Mouse (Mus musculus) embryonic facial prominence, embryonic 11.5 days (tissue): ENCODE data around the gene Pglyrp1. TPM values are rescaled to one million over a fixed set of nuclear protein-coding genes. Genes with fewer than 3 reads are reported as not detected.
A peak's percentile ranks its signal among the peaks of the same experiment; 100 is the strongest.

Experiments used
- ATAC-seq: fragments of 200-750 bp; cut with Nextera tagmentation; replicated peaks from 2 replicates; pipeline ENCODE4 v1.8.0; 2017; ENCODE audit warnings: low read depth; ENCODE audit not compliant: insufficient number of reproducible peaks, low FRiP score, low TSS enrichment
- DNase-seq: peaks from one replicate; pipeline ENCODE4 v3.0.0-alpha.2; 2015; ENCODE audit warnings: low spot score
- H3K27ac ChIP-seq: fragments of 300-500 bp; sonication (generic); replicated peaks from 2 replicates; pipeline ENCODE4 v1.5.1; 2014; ENCODE audit warnings: mild to moderate bottlenecking, low read depth, low read length, control low read depth
- H3K27me3 ChIP-seq: fragments of 300-500 bp; sonication (generic); 2 replicates; pipeline ENCODE4 v1.6.1; 2014; ENCODE audit warnings: mild to moderate bottlenecking, low read length, moderate library complexity, mixed read lengths; ENCODE audit not compliant: control insufficient read depth, insufficient read depth
- H3K36me3 ChIP-seq: fragments of 300-500 bp; sonication (generic); replicated peaks from 2 replicates; pipeline ENCODE4 v1.6.1; 2014; ENCODE audit warnings: low read depth, mild to moderate bottlenecking, low read length, moderate library complexity, mixed read lengths; ENCODE audit not compliant: control insufficient read depth, insufficient read depth
- H3K4me1 ChIP-seq: fragments of 300-500 bp; sonication (generic); 2 replicates; pipeline ENCODE4 v1.6.1; 2014; ENCODE audit warnings: low read length, mixed read lengths; ENCODE audit not compliant: control insufficient read depth, insufficient read depth
- H3K4me2 ChIP-seq: fragments of 300-500 bp; sonication (generic); 2 replicates; pipeline ENCODE4 v1.6.1; 2014; ENCODE audit warnings: low read depth, mild to moderate bottlenecking, control low read depth, low read length, moderate library complexity
- H3K4me3 ChIP-seq: fragments of 300-500 bp; sonication (generic); 2 replicates; pipeline ENCODE4 v1.5.1; 2014; ENCODE audit warnings: low read depth, low read length, control low read depth
- H3K9ac ChIP-seq: fragments of 300-500 bp; sonication (generic); replicated peaks from 2 replicates; pipeline ENCODE4 v1.6.1; 2014; ENCODE audit warnings: mild to moderate bottlenecking, control low read depth, low read length
- H3K9me3 ChIP-seq: fragments of 300-500 bp; sonication (generic); replicated peaks from 2 replicates; pipeline ENCODE4 v1.6.1; 2016; ENCODE audit warnings: mild to moderate bottlenecking, low read length, inconsistent platforms, mixed read lengths; ENCODE audit not compliant: control insufficient read depth
- WGBS: fragments of 180-500 bp; shearing (Covaris S2); extraction: QIAGEN DNeasy Blood & Tissue Kit; methylation state at CpG from one replicate; pipeline ENCODE4 v1.1.7; 2014; 5-methylcytosine and 5-hydroxymethylcytosine counted together
- polyA plus RNA-seq: library from polyadenylated mRNA; unstranded; fragments of >200 nt; fragmentation: Nextera tagmentation; extraction: Ambion mirVana; gene quantifications from 2 replicates; pipeline ENCODE4 v1.2.1, GENCODE M21; 2014

Gene Pglyrp1
- polyA plus RNA-seq, 1 experiment from 2014 or later: 0.70 TPM

DNA sequence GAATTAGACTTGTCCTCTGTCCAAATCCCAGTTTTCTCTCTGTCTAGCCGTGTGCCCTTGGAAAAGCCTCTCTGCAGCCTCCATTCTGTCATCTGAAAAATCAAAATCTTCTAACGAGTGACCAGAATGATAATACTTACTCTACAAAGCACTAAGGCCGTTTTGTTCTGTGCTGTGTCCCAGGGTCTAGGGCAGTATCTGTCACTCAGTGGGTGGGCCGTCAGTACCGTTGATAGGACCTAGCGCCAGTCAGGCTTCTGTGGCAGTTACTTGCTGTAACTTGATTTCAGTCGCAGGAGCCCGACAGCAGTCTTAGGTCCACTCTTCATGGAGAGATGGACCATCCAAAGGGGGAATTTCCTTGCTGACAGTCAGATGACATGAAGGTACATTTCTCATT is 53.2 kb downstream of the Pglyrp1 start:
- Histone ChIP-seq H3K27me3 (peaks cover 21% of the 10 kb centered on the region), H3K4me2 (no peak overlapping the region), H3K9me3 (no peaks in the 10 kb centered on the region), H3K4me3 (no peak overlapping the region), H3K27ac (no peak overlapping the region), H3K4me1 (0 out of 2 replicates have a peak, but pooled peaks cover 3% of the 10 kb centered on the region), H3K9ac (no peak overlapping the region), H3K36me3 (no peaks in the 10 kb centered on the region)
- 11% methylated on average over 8 of the region's 8 CpGs for WGBS
- no peak for DNase-seq
- no peak for ATAC-seq

DNA sequence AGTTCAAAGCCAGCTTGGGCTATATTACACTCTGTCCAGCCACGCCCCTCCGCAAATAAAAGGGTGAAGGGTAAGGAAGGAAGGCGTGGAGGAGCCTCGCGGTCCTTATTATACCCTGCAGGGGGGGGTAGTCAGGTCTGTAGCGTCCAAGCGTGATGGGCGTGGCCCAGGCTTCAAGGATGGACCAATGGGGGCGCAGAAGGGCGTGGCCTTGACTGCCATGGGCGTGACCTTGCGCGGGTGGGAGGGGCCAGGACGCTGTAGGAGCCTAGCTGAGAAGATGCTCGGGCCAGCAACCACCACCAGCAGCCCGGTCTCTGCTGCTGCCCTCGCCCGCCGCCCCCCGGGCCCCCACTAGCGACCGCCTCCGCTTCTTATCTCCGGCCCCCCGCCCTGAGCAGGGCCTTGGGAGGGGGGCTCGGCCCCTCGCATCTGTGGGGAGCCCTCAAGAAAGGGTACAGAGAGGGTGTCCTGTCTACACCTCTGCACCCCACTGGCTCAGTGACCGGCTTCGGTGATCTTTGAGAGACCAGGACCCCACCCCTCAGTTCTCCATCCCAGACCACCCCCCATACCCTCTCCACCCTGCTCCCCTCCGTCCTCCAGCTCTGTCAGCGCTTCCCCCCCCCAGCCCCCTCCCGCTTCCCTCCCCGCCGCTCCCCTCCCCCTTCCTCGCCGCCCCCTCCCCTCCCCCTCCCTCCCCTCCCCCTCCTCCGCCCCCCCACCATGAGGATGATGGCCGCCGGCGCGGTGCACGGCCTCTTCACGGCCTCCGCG is 54.2 kb downstream of the Pglyrp1 start, which contains the start of gene Nova2:
TSS of gene Nova2 (plus strand) at position 727 of the 777 bp plus-strand sequence.
- Histone ChIP-seq H3K9ac (peak within 1 kb of the TSS; percentile 72), H3K27ac (no peak within 1 kb of the TSS), H3K36me3 (no peaks in the 10 kb centered on the region), H3K9me3 (no peaks in the 10 kb centered on the region), H3K27me3 (peaks cover 21% of the 10 kb centered on the region), H3K4me2 (peak within 1 kb of the TSS; percentile 87), H3K4me3 (peak within 1 kb of the TSS; percentile 61), H3K4me1 (0 out of 2 replicates have a peak, but pooled peaks cover 3% of the 10 kb centered on the region)
- ATAC-seq (peak; percentile 72), DNase-seq (peak; percentile 92)
- WGBS: under 1% methylated on average over 26 of the region's 45 CpGs

- WGBS: 3% methylated on average over 37 of the region's 42 CpGs
- H3K27ac ChIP-seq: no peak overlapping the region
- no peaks in the 10 kb centered on the region for H3K9me3 ChIP-seq
- H3K4me1 ChIP-seq: 0 out of 2 replicates have a peak, but pooled peaks cover 3% of the 10 kb centered on the region
- ATAC-seq (peak; percentile 45), DNase-seq (peak; percentile 24)
- H3K36me3 ChIP-seq: no peaks in the 10 kb centered on the region
- peaks cover 21% of the 10 kb centered on the region for H3K27me3 ChIP-seq
- peak overlapping the region; percentile 72 for H3K9ac ChIP-seq
- H3K4me3 ChIP-seq: peak overlapping the region; percentile 61
- H3K4me2 ChIP-seq: peak overlapping the region; percentile 87
Observed at GRCm38 (mm10) chr7:18926041-18926790, 55.1 kb downstream of the Pglyrp1 start.

- Histone ChIP-seq H3K4me1 (0 out of 2 replicates have a peak, but pooled peaks cover 3% of the 10 kb centered on the region), H3K36me3 (no peaks in the 10 kb centered on the region), H3K4me2 (peak overlapping the region; percentile 87), H3K4me3 (peak overlapping the region; percentile 61), H3K27me3 (peaks cover 21% of the 10 kb centered on the region), H3K9ac (no peak overlapping the region), H3K27ac (no peak overlapping the region), H3K9me3 (no peaks in the 10 kb centered on the region)
- DNase-seq (no peak), ATAC-seq (peak; percentile 20)
- 56% methylated on average over 6 of the region's 6 CpGs for WGBS
Observed at GRCm38 (mm10) chr7:18926911-18927310, 55.8 kb downstream of the Pglyrp1 start.

DNA sequence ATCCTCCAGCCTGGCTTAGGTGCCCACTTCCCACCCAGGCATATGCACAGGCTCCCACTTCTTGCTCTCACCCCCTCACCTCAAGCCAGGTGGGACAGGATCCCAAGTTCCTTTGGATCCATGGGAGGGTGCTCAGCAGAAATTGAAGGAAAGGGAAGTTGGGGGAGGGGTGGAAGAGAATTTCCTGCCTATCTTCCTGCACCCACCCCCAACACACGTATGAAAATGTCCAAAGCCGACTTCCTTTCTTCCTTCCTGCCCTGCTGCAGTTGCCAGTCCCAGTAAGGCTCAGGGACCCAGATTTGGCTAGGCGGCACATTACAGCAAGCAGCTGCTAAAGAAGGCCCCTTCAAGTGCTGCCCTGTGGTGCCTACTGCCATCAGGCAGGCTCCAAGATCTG is 56.6 kb downstream of the Pglyrp1 start:
- peaks cover 21% of the 10 kb centered on the region for H3K27me3 ChIP-seq
- no peak overlapping the region for H3K4me3 ChIP-seq
- peak overlapping the region; percentile 17; the same call in 1 of the 2 replicates for H3K4me2 ChIP-seq
- no peak overlapping the region for H3K9ac ChIP-seq
- WGBS: 37% methylated on average over 3 of the region's 3 CpGs
- no peaks in the 10 kb centered on the region for H3K9me3 ChIP-seq
- DNase-seq: no peak
- H3K4me1 ChIP-seq: 0 out of 2 replicates have a peak, but pooled peaks cover 3% of the 10 kb centered on the region
- H3K27ac ChIP-seq: no peak overlapping the region
- H3K36me3 ChIP-seq: no peaks in the 10 kb centered on the region
- no peak for ATAC-seq

Other genes with a start within 250 kb of the Pglyrp1 start
- gene Psg21, start 214.6 kb upstream of the Pglyrp1 start, polyA plus RNA-seq: not detected in 2 replicates
- not detected in 2 replicates for gene Psg20, start 185.1 kb upstream of the Pglyrp1 start, polyA plus RNA-seq
- gene Psg22, start 153.2 kb upstream of the Pglyrp1 start, polyA plus RNA-seq: not detected in 2 replicates
- gene Psg19, start 72.8 kb upstream of the Pglyrp1 start, polyA plus RNA-seq: not detected in 2 replicates
- not detected in 2 replicates for gene Psg17, start 49.7 kb upstream of the Pglyrp1 start, polyA plus RNA-seq
- 0.20 and 0.33 TPM in 2 replicates for gene Mill2, start 31.4 kb upstream of the Pglyrp1 start, polyA plus RNA-seq
- 22.6 and 26.5 TPM in 2 replicates for gene Ccdc61, start 39.1 kb downstream of the Pglyrp1 start, polyA plus RNA-seq
- 1.4 and 1.7 TPM in 2 replicates for gene Nova2, start 54.6 kb downstream of the Pglyrp1 start, polyA plus RNA-seq
- gene Nanos2, start 116.1 kb downstream of the Pglyrp1 start, polyA plus RNA-seq: not detected in 2 replicates
- gene Mypop, start 119.9 kb downstream of the Pglyrp1 start, polyA plus RNA-seq: 4.3 and 5.3 TPM in 2 replicates
- gene Irf2bp1, start 132.7 kb downstream of the Pglyrp1 start, polyA plus RNA-seq: 27.9 and 28.3 TPM in 2 replicates
- not detected in 2 replicates for gene Foxa3, start 152.2 kb downstream of the Pglyrp1 start, polyA plus RNA-seq
- 34.8 and 36.3 TPM in 2 replicates for gene Sympk, start 153.0 kb downstream of the Pglyrp1 start, polyA plus RNA-seq
- gene Rsph6a, start 183.4 kb downstream of the Pglyrp1 start, polyA plus RNA-seq: not detected in 2 replicates
- 17.2 and 17.7 TPM in 2 replicates for gene Dmwd, start 204.9 kb downstream of the Pglyrp1 start, polyA plus RNA-seq
- 5.1 and 6.5 TPM in 2 replicates for gene Dmpk, start 212.5 kb downstream of the Pglyrp1 start, polyA plus RNA-seq
- 10.0 and 10.5 TPM in 2 replicates for gene Six5, start 223.3 kb downstream of the Pglyrp1 start, polyA plus RNA-seq
- 2.4 TPM in 2 replicates for gene Gm4969, start 247.0 kb downstream of the Pglyrp1 start, polyA plus RNA-seq
- gene Fbxo46, start 248.5 kb downstream of the Pglyrp1 start, polyA plus RNA-seq: 7.4 and 7.7 TPM in 2 replicates